Mouse (Mus musculus) CD8-positive naive resting alpha-beta T cell, adult 2 months (primary cell): Measurements from ENCODE around the gene Tmsb15l.
"Not testable (repeated sequence)": the region's sequence is repeated elsewhere in the genome, so short reads cannot be mapped to it uniquely, and the experiment has no call there.

Source experiments
- DNase-seq, 2 experiments: peaks; one replicate each; pipeline ENCODE4 v3.0.0; 2022; ENCODE audit warnings: low read depth in 2 of 2, low spot score in 2 of 2

Tmsb15l gene

GRCm38 (mm10) chrX:136976424-136977084 is at the start of gene Tmsb15l, which contains the start of gene Tmsb15b1:
Gene Tmsb15l (minus strand): TSS chrX:136976869.
Gene Tmsb15b1 (minus strand): TSS chrX:136976874.
- DNase-seq, result peak; percentile 43 to 50

DNA sequence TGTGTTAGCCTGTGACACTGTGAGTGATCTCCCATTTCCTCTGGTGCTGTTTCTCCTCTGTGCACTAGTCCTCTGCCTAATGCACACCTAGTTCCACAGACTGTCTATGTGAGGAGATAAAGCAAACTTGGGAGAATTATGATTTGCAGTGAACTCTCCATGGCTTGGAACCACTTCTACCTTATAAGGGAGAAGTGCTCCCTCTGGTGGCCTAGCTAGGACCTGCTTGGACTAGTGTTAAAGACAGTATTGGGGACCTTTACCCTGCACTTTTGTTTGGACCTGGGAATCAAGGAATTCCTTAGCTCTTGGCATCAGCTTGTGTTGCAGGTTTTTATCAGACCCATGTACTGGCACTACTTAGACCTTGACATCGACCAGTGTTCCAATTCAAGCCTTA is 42.6 kb upstream of the Tmsb15l start:
- peak; percentile 40 to 56 for DNase-seq

DNA sequence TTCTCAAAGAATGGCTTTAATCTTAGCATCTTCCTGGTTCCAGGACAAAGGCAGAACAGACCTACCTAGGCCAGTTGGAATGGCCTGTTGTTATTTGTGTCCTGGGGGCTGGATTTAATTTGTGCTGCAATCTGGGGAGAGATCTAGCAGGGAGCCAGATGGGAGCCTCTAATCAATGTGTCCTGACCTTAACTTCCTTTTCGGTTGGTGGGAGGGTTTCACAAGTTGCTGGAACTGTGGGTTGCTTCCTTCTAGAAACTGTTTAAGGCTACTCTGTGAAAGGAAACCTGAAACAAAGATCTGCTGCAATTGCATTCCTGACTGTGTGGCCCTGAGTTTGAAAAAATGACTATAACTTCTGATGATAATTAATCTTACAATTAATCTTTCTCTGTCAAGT is 41.0 kb upstream of the Tmsb15l start:
- no peak for DNase-seq

- peak; percentile 23 to 48 for DNase-seq
These were observed 38.5 kb upstream of the Tmsb15l start for GRCm38 (mm10) chrX:137015099-137015709.

GRCm38 (mm10) chrX:136996256-136996655 is 19.6 kb upstream of the Tmsb15l start:
- DNase-seq, result no peak

- no peak for DNase-seq
These were observed 17.0 kb upstream of the Tmsb15l start for GRCm38 (mm10) chrX:136993641-136994040.

- peak; percentile 42 to 50 for DNase-seq
These were observed 16.4 kb upstream of the Tmsb15l start, which contains the start of gene Zcchc18 for GRCm38 (mm10) chrX:136992978-136993547. Gene Zcchc18 (plus strand): TSS chrX:136993155.

DNA sequence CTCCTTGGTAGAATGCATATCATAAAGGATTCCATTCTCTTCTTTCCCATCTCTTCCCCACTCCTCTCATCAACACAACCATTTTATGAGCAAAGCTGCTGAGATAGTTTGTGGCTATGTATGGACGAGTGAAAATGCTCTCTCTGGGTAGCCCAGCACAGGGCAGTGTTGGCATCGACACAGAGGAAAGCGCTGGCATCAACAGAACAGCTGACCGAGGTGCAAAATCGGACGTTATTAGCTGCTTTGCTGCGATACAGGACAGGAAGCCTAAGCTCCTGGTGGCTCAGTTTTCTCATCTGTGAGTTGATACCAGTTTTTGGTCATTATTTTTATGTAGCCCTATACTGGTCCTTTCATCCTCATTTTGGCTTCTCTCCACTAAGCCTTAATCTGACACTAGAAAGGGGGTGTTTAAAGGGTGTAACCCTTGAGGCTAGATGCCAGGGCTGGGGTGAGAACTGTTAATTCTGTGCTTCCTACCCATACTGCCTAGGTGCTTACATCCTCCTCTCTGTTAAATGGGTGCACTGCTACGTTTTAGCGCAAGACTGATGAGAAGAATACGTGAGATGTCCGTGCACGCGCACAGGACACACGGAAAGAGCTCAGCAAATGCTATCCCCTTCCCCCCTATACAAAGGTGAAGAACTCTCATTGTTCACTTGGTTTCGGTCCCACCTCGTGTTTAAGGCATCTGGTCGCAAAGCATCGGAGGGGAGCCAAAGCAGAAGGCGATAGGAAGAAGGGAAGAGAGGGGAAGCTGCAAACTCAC is 15.7 kb upstream of the Tmsb15l start:
- DNase-seq, result no peak

DNA sequence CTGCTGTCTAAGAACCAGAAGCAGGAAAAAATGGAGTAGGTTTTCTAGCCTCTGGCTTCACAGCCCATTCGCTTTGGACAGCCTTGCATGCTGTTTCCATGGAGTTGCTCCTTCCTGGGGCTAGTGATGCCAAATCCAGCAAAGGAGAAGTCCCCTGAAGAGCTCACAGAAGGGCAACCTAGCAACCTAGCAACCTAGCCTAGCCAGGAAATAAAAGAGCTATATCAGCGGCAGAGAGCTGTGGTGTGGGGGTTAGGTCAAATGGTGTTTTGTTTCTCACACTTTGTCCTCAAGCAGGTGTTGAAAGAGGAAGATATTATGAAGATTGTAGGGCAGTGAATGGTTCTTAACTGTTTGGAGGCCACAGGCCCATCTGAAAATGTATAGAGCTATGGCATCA is 14.6 kb upstream of the Tmsb15l start:
- DNase-seq, result no peak

GRCm38 (mm10) chrX:136986039-136986438 is 9.4 kb upstream of the Tmsb15l start:
- no peak for DNase-seq

DNA sequence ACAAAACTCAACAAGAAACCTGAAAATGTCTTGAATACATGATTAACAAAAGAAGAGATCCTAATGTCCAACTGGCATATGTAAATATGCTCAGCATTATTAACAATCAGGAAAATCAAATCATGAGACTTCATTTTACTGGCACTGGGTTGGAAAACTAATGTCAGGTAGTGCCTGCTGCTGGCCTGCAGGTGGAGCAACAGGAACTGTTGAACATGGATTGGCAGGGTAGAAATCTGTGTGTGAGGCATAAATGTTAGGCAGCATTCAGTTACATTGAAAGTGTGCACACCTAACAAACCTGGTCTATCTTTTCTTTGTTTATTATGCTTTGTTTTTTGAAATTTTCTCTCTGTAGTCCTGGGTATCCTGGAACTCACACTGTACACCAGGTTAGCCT is 1.9 kb upstream of the Tmsb15l start:
- no peak for DNase-seq

DNA sequence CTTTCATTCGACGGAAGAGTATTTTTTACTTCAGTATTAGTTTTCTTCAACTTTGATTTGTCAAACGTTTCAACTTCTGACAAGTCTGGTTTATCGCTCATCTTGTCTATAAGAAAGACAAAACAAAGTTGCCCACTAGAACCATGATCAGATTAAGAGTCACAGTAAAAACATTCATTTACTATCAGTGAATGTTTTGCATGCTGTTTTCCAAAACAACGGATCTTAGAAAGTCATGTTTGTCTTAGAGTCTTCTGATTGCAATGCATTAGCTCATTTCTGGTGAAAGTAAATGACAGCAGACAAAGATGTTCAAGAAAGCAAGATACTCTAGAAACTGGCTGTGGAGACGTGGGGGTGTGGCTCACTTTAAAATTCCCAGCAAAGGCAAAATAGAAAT is 1.3 kb downstream of the Tmsb15l start, which contains the start of gene Tmsb15b2:
Tmsb15b2 (minus strand) TSS at position 101 of the 400 bp plus-strand sequence.
- DNase-seq, result not testable (repeated sequence)

DNA sequence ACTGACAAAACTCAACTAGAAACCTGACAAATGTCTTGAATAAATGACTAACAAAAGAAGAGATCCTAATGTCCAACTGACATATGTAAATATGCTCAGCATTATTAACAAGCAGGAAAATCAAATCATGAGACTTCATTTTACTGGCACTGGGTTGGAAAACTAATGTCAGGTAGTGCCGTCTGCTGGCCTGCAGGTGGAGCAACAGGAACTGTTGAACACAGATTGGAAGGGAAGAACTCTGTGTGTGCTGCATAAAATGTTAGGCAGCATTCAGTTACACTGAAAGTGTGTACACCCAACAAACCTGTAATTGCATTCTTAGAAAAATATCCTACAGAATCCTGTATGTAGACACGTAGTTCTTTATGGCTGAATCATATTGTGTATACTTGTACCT is 17.0 kb downstream of the Tmsb15l start:
- DNase-seq, result no peak

- DNase-seq, result not testable (repeated sequence)
These were observed 18.4 kb downstream of the Tmsb15l start for GRCm38 (mm10) chrX:136958300-136958699.

DNA sequence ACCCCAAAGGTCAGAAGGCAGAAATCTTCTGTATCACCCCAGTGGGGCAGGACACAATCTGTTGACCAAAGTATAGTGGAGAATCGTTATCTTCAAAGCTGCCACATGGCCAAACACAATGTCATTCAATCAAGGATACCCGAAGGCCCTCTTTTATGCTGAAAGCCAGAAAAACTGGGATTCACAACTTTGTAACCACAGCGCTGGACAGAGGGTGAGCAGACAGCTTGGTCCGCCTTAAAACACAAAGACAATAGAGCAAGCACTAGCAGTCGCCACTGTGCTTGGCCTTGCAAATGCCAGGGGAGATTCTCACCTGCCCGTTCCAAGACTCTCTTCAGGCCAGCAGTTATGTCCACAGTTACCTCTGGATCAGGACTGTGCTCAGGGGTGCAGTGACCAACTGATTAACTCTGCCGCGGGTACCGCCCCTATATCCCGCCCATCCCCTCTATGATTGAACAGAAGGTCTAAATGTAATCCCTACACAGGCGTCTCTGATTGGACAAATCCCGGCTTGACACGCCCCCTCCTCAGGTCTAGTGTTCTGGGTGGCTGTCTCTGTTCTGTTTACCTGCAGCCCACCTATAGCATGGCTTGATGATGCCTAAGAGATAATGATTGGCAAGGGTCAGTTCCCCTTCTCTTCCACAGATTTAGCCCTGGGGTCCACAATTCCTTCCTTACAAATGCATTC is 18.9 kb downstream of the Tmsb15l start:
- peak in 1 of 2 experiments; percentile 54 for DNase-seq

DNA sequence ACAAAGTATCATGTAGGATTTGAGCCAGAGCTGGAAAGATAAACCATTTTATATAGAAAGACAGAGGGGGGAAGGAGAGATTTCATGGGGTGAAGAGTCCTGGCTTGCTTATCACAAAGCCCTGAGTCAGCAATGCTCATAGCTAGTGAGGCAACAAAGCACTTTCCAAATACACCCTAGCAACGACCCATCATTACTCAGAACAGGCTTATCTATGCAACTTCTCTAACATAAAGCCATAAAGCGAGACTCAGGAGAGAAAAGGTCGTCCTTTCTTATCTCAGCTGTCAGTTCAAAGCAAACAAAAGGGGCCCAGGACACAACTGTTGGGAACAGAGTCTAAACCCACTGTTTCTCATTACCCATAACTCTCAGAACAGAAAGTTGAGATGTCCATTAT is 38.7 kb downstream of the Tmsb15l start:
- DNase-seq, result no peak

GRCm38 (mm10) chrX:136927031-136927430 is 49.6 kb downstream of the Tmsb15l start, which contains the start of gene H2bfm:
Gene H2bfm (plus strand): TSS chrX:136927325.
- DNase-seq, result no peak

- DNase-seq, result no peak
These were observed 50.8 kb downstream of the Tmsb15l start for GRCm38 (mm10) chrX:136925863-136926262.
